Mouse (Mus musculus) retina, embryonic 14.5 days (tissue): Measurements from ENCODE around the gene Gltpd2.
"Not testable (repeated sequence)": the region's sequence is repeated elsewhere in the genome, so short reads cannot be mapped to it uniquely, and the experiment has no call there.

Source experiments
- DNase-seq: peaks from one replicate; pipeline ENCODE4 v3.0.0-alpha.2; 2015; ENCODE audit warnings: low spot score

Gene Gltpd2

GRCm38 (mm10) chr11:70518923-70519322, at the start of gene Gltpd2:
Gltpd2 (plus strand) TSS chr11:70519196.
- DNase-seq = no peak

GRCm38 (mm10) chr11:70469764-70470163, 49.2 kb upstream of the Gltpd2 start:
- DNase-seq = no peak

GRCm38 (mm10) chr11:70472716-70473115, 46.3 kb upstream of the Gltpd2 start:
- no peak for DNase-seq

- DNase-seq = not testable (repeated sequence)
Observed at GRCm38 (mm10) chr11:70473291-70473690, 45.7 kb upstream of the Gltpd2 start.

- DNase-seq = no peak
Observed at GRCm38 (mm10) chr11:70474872-70475534, 44.0 kb upstream of the Gltpd2 start.

GRCm38 (mm10) chr11:70485498-70485897, 33.5 kb upstream of the Gltpd2 start:
- DNase-seq = no peak

- no peak for DNase-seq
Observed at GRCm38 (mm10) chr11:70487816-70488215, 31.2 kb upstream of the Gltpd2 start.

GRCm38 (mm10) chr11:70489138-70489537, 29.9 kb upstream of the Gltpd2 start:
- DNase-seq = no peak

GRCm38 (mm10) chr11:70489684-70490083, 29.3 kb upstream of the Gltpd2 start:
- DNase-seq = no peak

GRCm38 (mm10) chr11:70499566-70500475, 19.2 kb upstream of the Gltpd2 start:
- peak; percentile 46 for DNase-seq

GRCm38 (mm10) chr11:70500476-70500812, 18.6 kb upstream of the Gltpd2 start:
- no peak for DNase-seq

- DNase-seq = no peak
Observed at GRCm38 (mm10) chr11:70502018-70502417, 17.0 kb upstream of the Gltpd2 start.

- no peak for DNase-seq
Observed at GRCm38 (mm10) chr11:70504970-70505369, 14.0 kb upstream of the Gltpd2 start, which contains the start of gene Tm4sf5. Tm4sf5 (plus strand) TSS chr11:70505244.

- DNase-seq = peak; percentile 77
Observed at GRCm38 (mm10) chr11:70506385-70506784, 12.6 kb upstream of the Gltpd2 start.

- no peak for DNase-seq
Observed at GRCm38 (mm10) chr11:70506962-70507515, 12.0 kb upstream of the Gltpd2 start.

GRCm38 (mm10) chr11:70509753-70510564, 9.0 kb upstream of the Gltpd2 start:
- peak; percentile 61 for DNase-seq

GRCm38 (mm10) chr11:70511242-70511641, 7.8 kb upstream of the Gltpd2 start:
- DNase-seq = no peak

GRCm38 (mm10) chr11:70511825-70512224, 7.2 kb upstream of the Gltpd2 start:
- DNase-seq = no peak

- no peak for DNase-seq
Observed at GRCm38 (mm10) chr11:70512709-70513342, 6.2 kb upstream of the Gltpd2 start.

- peak; percentile 26 for DNase-seq
Observed at GRCm38 (mm10) chr11:70513520-70513919, 5.5 kb upstream of the Gltpd2 start.

GRCm38 (mm10) chr11:70514288-70514687, 4.7 kb upstream of the Gltpd2 start, which contains the start of gene Vmo1:
Vmo1 (minus strand) TSS chr11:70514616.
- DNase-seq = no peak
